Mouse (Mus musculus) stomach, postnatal 0 days (tissue): ENCODE data around the gene Rbms1.

Experiments
- CTCF ChIP-seq: IDR thresholded peaks from 2 replicates; pipeline ENCODE4 v1.5.1; 2016; ENCODE audit warnings: antibody characterized with exemption, low read depth, mild to moderate bottlenecking, moderate library complexity
- EP300 ChIP-seq: optimal IDR thresholded peaks from 2 replicates; pipeline ENCODE3; 2016; ENCODE audit warnings: antibody characterized with exemption

DNA sequence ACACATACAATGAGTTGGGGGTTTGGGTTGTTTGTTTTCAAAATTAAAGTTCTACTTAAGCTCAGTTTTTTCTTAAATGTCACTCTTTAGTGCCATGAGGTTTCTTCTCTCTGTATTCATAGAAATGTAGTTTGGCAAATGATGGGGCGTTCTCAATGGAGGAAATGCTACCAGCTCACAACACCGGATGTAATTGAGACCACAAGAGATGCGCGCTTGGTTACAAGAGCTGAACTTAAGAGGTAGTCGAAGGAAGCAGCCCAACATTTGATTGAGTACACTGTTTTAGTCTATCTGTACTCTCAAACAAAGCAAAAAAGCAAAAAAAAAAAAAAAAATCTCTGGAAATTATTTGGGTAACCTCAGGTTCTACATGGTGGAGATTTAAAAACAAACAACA is 58.9 kb downstream of the Rbms1 start:
- TF ChIP-seq EP300 (no peak), CTCF (no peak)
